Mouse (Mus musculus): ENCODE results near the gene Polr2b. TPM values are rescaled to one million over a fixed set of nuclear protein-coding genes. Genes with fewer than 3 reads are reported as not detected.

The Polr2b gene
- polyA plus RNA-seq, 1 experiment from 2014 or later, result 46.0 TPM

DNA sequence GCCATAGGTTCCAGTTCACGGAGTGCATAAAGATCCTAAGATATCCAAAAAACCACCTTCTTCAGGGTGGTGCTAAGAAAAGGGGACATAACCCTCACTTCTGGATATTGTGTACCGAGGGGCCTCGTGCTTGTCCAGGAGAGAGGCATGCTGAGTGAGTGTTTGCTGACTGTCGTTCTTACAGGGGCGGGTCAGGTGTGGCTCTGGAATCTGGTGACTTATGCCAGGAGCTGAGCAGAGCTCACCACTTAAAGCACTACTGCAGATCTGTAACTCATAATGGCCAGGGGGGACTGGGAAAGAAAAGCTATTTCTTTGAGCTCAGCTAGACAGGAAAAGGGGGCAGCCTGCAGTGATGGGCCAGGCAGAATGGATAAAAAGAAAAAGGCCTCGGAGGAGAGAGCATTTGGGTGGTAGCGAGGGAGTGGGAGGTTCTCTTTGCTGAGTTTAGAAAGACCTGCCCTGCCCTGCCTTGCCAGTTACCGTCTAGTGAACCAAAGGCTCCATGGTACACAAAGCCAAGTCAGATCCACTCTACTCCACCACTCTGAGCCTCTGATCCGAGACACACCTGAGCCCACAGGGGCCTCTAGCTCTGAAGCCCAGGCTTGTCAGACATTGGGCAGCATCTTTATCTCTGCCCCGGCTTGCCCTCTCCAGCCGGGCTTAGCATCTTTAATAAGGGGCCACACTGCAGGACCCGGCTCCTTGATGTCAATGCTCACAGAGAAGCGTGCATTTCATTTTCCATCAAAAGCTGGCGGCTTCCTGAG, 88.5 kb downstream of the Polr2b start:
- H3K27me3 ChIP-seq (ENCODE audit: control insufficient read depth, insufficient read depth, low read length), result peaks cover 2% of the 10 kb centered on the region; the same call in 1 of the 2 replicates
- no peaks in the 10 kb centered on the region for H3K9me3 ChIP-seq (replicated peaks; ENCODE audit: control insufficient read depth, low read length)
- ATAC-seq (replicated peaks; ENCODE audit: insufficient number of reproducible peaks, low FRiP score, low TSS enrichment), result no peak
- H3K4me1 ChIP-seq (ENCODE audit: control insufficient read depth, insufficient read depth, low read length), result 0 out of 2 replicates have a peak, but pooled peaks cover 8% of the 10 kb centered on the region
- 64% methylated on average over 14 of the region's 14 CpGs for WGBS (ENCODE audit: insufficient replicate concordance)
- no peaks in the 10 kb centered on the region for H3K36me3 ChIP-seq (ENCODE audit: control insufficient read depth, insufficient read depth, low read length)
- no peak overlapping the region for H3K9ac ChIP-seq (ENCODE audit: low read depth, low read length)
- no peak overlapping the region for H3K4me3 ChIP-seq (ENCODE audit: low read depth, low read length)
- H3K27ac ChIP-seq (ENCODE audit: low read depth, low read length), result no peak overlapping the region
- H3K4me2 ChIP-seq, result no peak overlapping the region

Small RNAs within 50 kb of the gene (microRNA-seq; reads per million reads assigned to microRNA genes)
- gene Mir5098 (ENCODE audit: borderline number of aligned reads), result not detected

Other genes with a start within 250 kb of the Polr2b start
- 13.0 and 19.7 TPM in 2 replicates for gene Hopx, start 195.0 kb upstream of the Polr2b start, polyA plus RNA-seq (2014; fragmentation: Nextera tagmentation; extraction: Ambion mirVana)
- 7.3 and 9.1 TPM in 2 replicates for gene Spink2, start 98.7 kb upstream of the Polr2b start, polyA plus RNA-seq (2014; fragmentation: Nextera tagmentation; extraction: Ambion mirVana)
- 28.9 and 29.0 TPM in 2 replicates for gene Rest, start 44.7 kb upstream of the Polr2b start, polyA plus RNA-seq (2014; fragmentation: Nextera tagmentation; extraction: Ambion mirVana)
- 20.3 and 21.1 TPM in 2 replicates for gene Noa1, start 63 bp upstream of the Polr2b start, polyA plus RNA-seq (2014; fragmentation: Nextera tagmentation; extraction: Ambion mirVana)
- 35.3 and 38.1 TPM in 2 replicates for gene Igfbp7, start 97.9 kb downstream of the Polr2b start, polyA plus RNA-seq (2014; fragmentation: Nextera tagmentation; extraction: Ambion mirVana)